In genomic region chr1:138618012-138618354, GRCm38 (mm10) we compare ENCODE assay signal across 8 mouse cellular contexts. TPM values are rescaled to one million over a fixed set of nuclear protein-coding genes. Genes with fewer than 3 reads are reported as not detected.
DNase-seq lines count a peak whose midpoint lies in the region; ATAC-seq and TF ChIP-seq lines count a peak whose summit lies in the region.

No protein-coding gene starts in this region.

- under 1% methylated on average over 11 of the region's 11 CpGs for WGBS in heart, embryonic 13.5 days
- 2% methylated on average over 11 of the region's 11 CpGs for WGBS in liver, embryonic 11.5 days

- no peaks in the 10 kb centered on the region for H3K9me3 ChIP-seq in heart, embryonic 13.5 days
- no peaks in the 10 kb centered on the region for H3K9me3 ChIP-seq in liver, embryonic 11.5 days (ENCODE audit: control insufficient read depth, low read length)

- H3K4me1 ChIP-seq in brown adipose tissue, adult 24 weeks (ENCODE audit: control insufficient read depth, insufficient read depth, insufficient read length, low read length) = no peaks in the 10 kb centered on the region
- H3K4me1 ChIP-seq in heart, embryonic 13.5 days = peaks cover 46% of the 10 kb centered on the region
- peaks cover 7% of the 10 kb centered on the region; the same call in 1 of the 2 replicates for H3K4me1 ChIP-seq in liver, embryonic 11.5 days (replicated peaks; ENCODE audit: control insufficient read depth, insufficient read depth, low read length)

- peak overlapping the region; percentile 33; the same call in 1 of the 2 replicates for H3K27ac ChIP-seq in brown adipose tissue, adult 24 weeks (replicated peaks; ENCODE audit: low read depth, low read length)
- peak overlapping the region; percentile 100 for H3K27ac ChIP-seq in heart, embryonic 13.5 days (replicated peaks)
- peak overlapping the region; percentile 96; the same call in 1 of the 2 replicates for H3K27ac ChIP-seq in liver, embryonic 11.5 days (ENCODE audit: low read depth, low read length)

- H3K27me3 ChIP-seq in heart, embryonic 13.5 days (replicated peaks) = no peaks in the 10 kb centered on the region
- no peaks in the 10 kb centered on the region for H3K27me3 ChIP-seq in liver, embryonic 11.5 days (replicated peaks; ENCODE audit: control insufficient read depth, insufficient read depth, low read length)
- H3K27me3 ChIP-seq in myocyte (ENCODE audit: control insufficient read depth, insufficient read depth, insufficient read length) = no peaks in the 10 kb centered on the region

- ATAC-seq in CD4-positive, CD25-positive, alpha-beta regulatory T cell, adult 4 months = peak; percentile 61
- peak; percentile 88 for ATAC-seq in erythroid progenitor cell, adult 5-6 weeks (replicated peaks; ENCODE audit: low FRiP score, poor library complexity, severe bottlenecking)
- ATAC-seq in heart, embryonic 13.5 days (ENCODE audit: extremely low read depth, insufficient number of reproducible peaks, low FRiP score, low TSS enrichment) = peak; percentile 75; the same call in 1 of the 2 replicates
- peak; percentile 84 for ATAC-seq in liver, embryonic 11.5 days (replicated peaks; ENCODE audit: low FRiP score)

- TF ChIP-seq POLR2A in myocyte (IDR thresholded peaks at IDR 0.05; ENCODE audit: insufficient read length, low read depth) = peak; percentile 79

- peak; percentile 94 for DNase-seq in kidney, postnatal 10 days
- peak; percentile 81 for DNase-seq in liver, embryonic 11.5 days (ENCODE audit: low spot score)
- DNase-seq in spleen, postnatal 4 days (ENCODE audit: low spot score in 2 of 2) = peak; percentile 85 to 91

- H3ac ChIP-seq in myocyte (ENCODE audit: control insufficient read depth, insufficient read length) = no peak overlapping the region

- H3K36me3 ChIP-seq in heart, embryonic 13.5 days = no peaks in the 10 kb centered on the region
- H3K36me3 ChIP-seq in liver, embryonic 11.5 days (ENCODE audit: control insufficient read depth, insufficient read depth, low read length) = no peaks in the 10 kb centered on the region
- no peaks in the 10 kb centered on the region for H3K36me3 ChIP-seq in myocyte (ENCODE audit: control insufficient read depth, insufficient read depth)

- H3K79me2 ChIP-seq in myocyte (ENCODE audit: control insufficient read depth, insufficient read depth) = peaks cover 50% of the 10 kb centered on the region

- H3K4me3 ChIP-seq in brown adipose tissue, adult 24 weeks (ENCODE audit: insufficient read depth, low read depth, low read length) = peak overlapping the region; percentile 65
- peak overlapping the region; percentile 96 for H3K4me3 ChIP-seq in heart, embryonic 13.5 days
- H3K4me3 ChIP-seq in liver, embryonic 11.5 days (ENCODE audit: low read depth, low read length) = peak overlapping the region; percentile 91
- peak overlapping the region; percentile 34 for H3K4me3 ChIP-seq in myocyte

- peak overlapping the region; percentile 73 for H3K4me2 ChIP-seq in heart, embryonic 13.5 days
- H3K4me2 ChIP-seq in liver, embryonic 11.5 days = peak overlapping the region; percentile 73
- peak overlapping the region; percentile 89 for H3K4me2 ChIP-seq in myocyte (ENCODE audit: low read depth)

- peak overlapping the region; percentile 96 for H3K9ac ChIP-seq in heart, embryonic 13.5 days
- peak overlapping the region; percentile 55 for H3K9ac ChIP-seq in liver, embryonic 11.5 days (ENCODE audit: low read depth, low read length)

TF ChIP-seq in myocyte, 11 proteins besides CTCF, POLR2A, EP300 and RAD21:
- TF ChIP-seq POLR2AphosphoS2 (IDR thresholded peaks at IDR 0.05; ENCODE audit: insufficient read length, low read depth) (peak; percentile 95), TCF12 (IDR thresholded peaks at IDR 0.05; ENCODE audit: insufficient read depth, poor library complexity, severe bottlenecking) (no peak)

RNA-seq across cellular contexts. Expression of gene Nek7, which starts 2.0 kb away (rescaled TPM):
- 10 to 100 TPM; 58.1 to 74.3 TPM for polyA plus RNA-seq in CD4-positive, CD25-positive, alpha-beta regulatory T cell, adult 4 months (2017; shearing (Covaris generic))
- 43.8 and 49.9 TPM in 2 replicates for polyA plus RNA-seq in brown adipose tissue, adult 24 weeks (2012; ENCODE audit: insufficient read depth, insufficient read length, missing spikeins)
- total RNA-seq in erythroid progenitor cell, adult 5-6 weeks (2015; ENCODE audit: low replicate concordance) = 16.2 and 23.5 TPM in 2 replicates
- total RNA-seq in erythroid progenitor cell, adult 5-6 weeks (2017; ENCODE audit: low replicate concordance) = 15.2 and 16.0 TPM in 2 replicates
- polyA plus RNA-seq in heart, embryonic 13.5 days (2015; fragmentation: Nextera tagmentation; extraction: Ambion mirVana) = 39.4 and 40.8 TPM in 2 replicates
- 29.4 and 33.4 TPM in 2 replicates for polyA plus RNA-seq in liver, embryonic 11.5 days (2014; fragmentation: Nextera tagmentation; extraction: Ambion mirVana)
- polyA plus RNA-seq in myocyte (2012; fragmentation: generic; extraction: Trizol) = 14.6 TPM

Comparison
In these comparisons a context has a peak if more than half of its experiments do, and no peak if none do; other contexts are left out.
1. Peak in every context shown above with its lines: DNase-seq, ATAC-seq, H3K4me3 ChIP-seq and H3K27ac ChIP-seq.
2. H3K27ac ChIP-seq: peak in every context shown above with its lines; median percentile 100 in heart, embryonic 13.5 days; 96 in liver, embryonic 11.5 days; 33 in brown adipose tissue, adult 24 weeks.
3. H3K4me3 ChIP-seq: peak in every context shown above with its lines; median percentile 96 in heart, embryonic 13.5 days; 91 in liver, embryonic 11.5 days; 65 in brown adipose tissue, adult 24 weeks; 34 in myocyte.